Mouse (Mus musculus) stomach, embryonic 16.5 days (tissue): ENCODE data around the gene Tox2. TPM values are rescaled to one million over a fixed set of nuclear protein-coding genes. Genes with fewer than 3 reads are reported as not detected.

Experiments used
- ATAC-seq: fragments of 200-750 bp; cut with Nextera tagmentation; 2 replicates; pipeline ENCODE4 v1.8.0; 2017; ENCODE audit warnings: moderate number of reproducible peaks, moderate TSS enrichment; ENCODE audit not compliant: insufficient read depth, low FRiP score
- H3K27ac ChIP-seq: fragments of 300-500 bp; sonication (generic); 2 replicates; pipeline ENCODE4 v1.5.1; 2014; ENCODE audit warnings: low read length
- H3K27me3 ChIP-seq: fragments of 300-500 bp; sonication (generic); 2 replicates; pipeline ENCODE4 v1.6.1; 2014; ENCODE audit warnings: low read length, control low read depth, mixed read lengths; ENCODE audit not compliant: control insufficient read depth, insufficient read depth
- H3K36me3 ChIP-seq: fragments of 300-500 bp; sonication (generic); 2 replicates; pipeline ENCODE4 v1.6.1; 2014; ENCODE audit warnings: low read length; ENCODE audit not compliant: control insufficient read depth, insufficient read depth
- H3K4me1 ChIP-seq: fragments of 300-500 bp; sonication (generic); 2 replicates; pipeline ENCODE4 v1.6.1; 2014; ENCODE audit warnings: low read length, control low read depth, mixed read lengths; ENCODE audit not compliant: control insufficient read depth, insufficient read depth
- H3K4me2 ChIP-seq: fragments of 300-500 bp; sonication (generic); 2 replicates; pipeline ENCODE4 v1.6.1; 2014; ENCODE audit warnings: low read depth, low read length, mixed read lengths
- H3K4me3 ChIP-seq: fragments of 300-500 bp; sonication (generic); replicated peaks from 2 replicates; pipeline ENCODE4 v1.5.1; 2014; ENCODE audit warnings: mild to moderate bottlenecking, low read length
- H3K9ac ChIP-seq: fragments of 300-500 bp; sonication (generic); 2 replicates; pipeline ENCODE4 v1.6.1; 2014; ENCODE audit warnings: low read length
- H3K9me3 ChIP-seq: fragments of 300-500 bp; sonication (generic); replicated peaks from 2 replicates; pipeline ENCODE4 v1.6.1; 2016; ENCODE audit warnings: low read length, control low read depth; ENCODE audit not compliant: control insufficient read depth
- WGBS: fragments of 180-500 bp; shearing (Covaris S2); extraction: QIAGEN DNeasy Blood & Tissue Kit; methylation state at CpG from one replicate; pipeline ENCODE4 v1.1.7; 2014; 5-methylcytosine and 5-hydroxymethylcytosine counted together
- polyA plus RNA-seq: library from polyadenylated mRNA; unstranded; fragments of >200 nt; fragmentation: Nextera tagmentation; extraction: Ambion mirVana; gene quantifications from 2 replicates; pipeline ENCODE4 v1.2.1, GENCODE M21; 2015

Gene Tox2
- polyA plus RNA-seq, 1 experiment from 2014 or later = 4.0 TPM

DNA sequence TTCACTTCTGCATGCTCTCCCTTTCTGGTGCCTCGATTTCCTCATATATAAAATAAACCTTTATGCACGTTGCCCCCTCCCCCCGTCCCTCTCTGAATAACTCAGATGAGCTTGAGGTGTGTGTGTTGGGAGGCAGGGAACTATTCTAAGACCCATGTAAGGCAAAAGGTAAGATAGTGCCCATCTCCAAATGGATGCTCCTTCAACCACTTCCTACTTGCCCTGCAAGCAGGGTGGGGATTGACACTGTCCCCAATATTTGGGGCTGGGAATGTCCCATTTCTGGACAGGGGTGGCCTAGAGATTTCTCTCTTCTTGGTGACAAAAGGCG lies 407 bp upstream of the Tox2 start:
- Histone ChIP-seq H3K27ac (no peak overlapping the region), H3K9ac (peak overlapping the region; percentile 43; the same call in 1 of the 2 replicates), H3K4me2 (peak overlapping the region; percentile 97), H3K27me3 (peaks cover 45% of the 10 kb centered on the region), H3K4me1 (peaks cover 11% of the 10 kb centered on the region), H3K9me3 (0 out of 2 replicates have a peak, but pooled peaks cover 4% of the 10 kb centered on the region), H3K4me3 (peak overlapping the region; percentile 58), H3K36me3 (no peaks in the 10 kb centered on the region)
- ATAC-seq = no peak
- 5% methylated on average over 4 of the region's 4 CpGs for WGBS

DNA sequence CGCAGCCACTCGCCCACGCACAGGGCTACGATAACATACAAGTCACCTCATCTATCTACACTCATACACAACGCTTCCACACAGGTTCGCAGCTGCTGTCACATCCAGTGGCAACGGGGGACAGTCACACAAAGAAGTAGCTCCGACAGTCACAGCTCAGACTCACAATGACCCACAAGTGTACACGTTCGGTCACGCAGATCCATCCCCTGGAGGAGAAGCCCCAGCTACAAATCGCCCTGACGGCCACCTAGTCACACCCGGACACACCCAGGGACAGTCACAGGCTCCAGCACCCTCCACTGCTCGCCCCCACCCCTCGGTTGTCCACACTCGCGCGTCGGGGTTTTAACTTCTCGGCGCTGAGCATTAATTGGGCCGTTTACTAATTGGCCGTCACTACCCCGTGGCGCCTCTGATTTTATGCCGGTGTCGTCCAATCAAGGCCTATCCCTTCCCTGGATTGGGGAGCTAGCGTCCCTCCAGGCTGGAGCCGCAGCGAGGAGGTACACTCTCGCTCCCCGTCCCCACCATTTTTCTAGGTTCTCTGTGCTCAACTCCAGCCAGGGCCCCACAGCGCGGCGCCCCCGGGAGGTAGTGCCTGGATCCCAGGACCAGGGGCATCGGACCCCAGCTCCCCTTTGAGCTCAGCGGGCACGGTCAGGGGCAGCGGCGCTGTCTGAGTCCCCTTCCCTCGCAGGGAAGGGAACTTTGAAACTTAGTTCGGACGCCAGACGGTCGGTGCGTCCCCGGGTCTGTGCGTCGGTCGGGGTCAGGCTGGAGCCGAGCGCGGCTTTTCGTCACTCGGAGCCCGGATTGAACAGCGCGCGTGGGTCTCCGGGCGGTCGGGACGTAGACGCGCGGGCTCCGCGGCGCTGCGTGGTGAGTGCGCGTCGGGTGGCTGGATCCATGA lies 966 bp downstream of the Tox2 start:
- Histone ChIP-seq H3K36me3 (no peaks in the 10 kb centered on the region), H3K4me2 (peak overlapping the region; percentile 97), H3K4me1 (peaks cover 11% of the 10 kb centered on the region), H3K9ac (peak overlapping the region; percentile 67), H3K4me3 (peak overlapping the region; percentile 58), H3K9me3 (0 out of 2 replicates have a peak, but pooled peaks cover 6% of the 10 kb centered on the region), H3K27me3 (peaks cover 45% of the 10 kb centered on the region), H3K27ac (no peak overlapping the region)
- ATAC-seq = no peak
- under 1% methylated on average over 75 of the region's 75 CpGs for WGBS

DNA sequence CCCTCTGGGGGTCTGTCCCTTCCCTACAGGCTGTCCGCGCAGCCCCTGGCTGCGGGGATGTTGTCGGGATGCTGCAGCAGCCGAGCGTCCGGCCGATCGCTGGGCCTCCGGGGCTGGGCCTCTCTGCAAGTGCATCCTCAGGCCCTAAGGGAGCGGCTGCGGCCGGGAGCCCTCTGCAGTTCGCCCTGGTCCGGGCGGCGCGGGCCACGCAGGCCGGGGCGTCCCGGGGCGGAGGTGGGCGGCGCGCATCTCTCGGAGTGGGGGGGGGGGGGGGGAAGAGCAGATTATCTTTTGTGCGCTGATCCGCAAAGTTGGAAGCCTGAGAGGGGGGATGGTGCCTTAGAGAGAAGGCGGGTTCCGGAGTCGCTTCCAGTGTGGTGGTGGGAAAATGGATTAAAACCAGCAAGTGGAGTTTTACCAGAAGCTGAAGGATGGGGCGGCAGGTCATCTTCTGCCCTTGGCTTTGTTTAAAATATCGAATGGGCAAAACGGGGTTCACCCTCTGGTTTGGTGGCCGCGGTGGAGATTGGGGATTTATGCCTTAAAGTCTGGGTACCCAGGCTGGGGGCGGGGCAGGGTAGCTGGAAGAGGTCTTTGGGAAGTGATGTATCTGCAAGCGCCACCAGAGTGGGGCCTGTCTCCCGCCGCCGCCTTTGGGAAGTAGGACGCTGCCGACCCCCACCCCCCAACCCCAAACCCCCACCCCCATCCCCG lies 1.8 kb downstream of the Tox2 start:
- Histone ChIP-seq H3K9ac (peak overlapping the region; percentile 60), H3K9me3 (0 out of 2 replicates have a peak, but pooled peaks cover 6% of the 10 kb centered on the region), H3K36me3 (no peaks in the 10 kb centered on the region), H3K27ac (no peak overlapping the region), H3K4me3 (peak overlapping the region; percentile 58), H3K27me3 (peaks cover 45% of the 10 kb centered on the region), H3K4me1 (peaks cover 11% of the 10 kb centered on the region), H3K4me2 (peak overlapping the region; percentile 97)
- under 1% methylated on average over 41 of the region's 45 CpGs for WGBS
- ATAC-seq = no peak

DNA sequence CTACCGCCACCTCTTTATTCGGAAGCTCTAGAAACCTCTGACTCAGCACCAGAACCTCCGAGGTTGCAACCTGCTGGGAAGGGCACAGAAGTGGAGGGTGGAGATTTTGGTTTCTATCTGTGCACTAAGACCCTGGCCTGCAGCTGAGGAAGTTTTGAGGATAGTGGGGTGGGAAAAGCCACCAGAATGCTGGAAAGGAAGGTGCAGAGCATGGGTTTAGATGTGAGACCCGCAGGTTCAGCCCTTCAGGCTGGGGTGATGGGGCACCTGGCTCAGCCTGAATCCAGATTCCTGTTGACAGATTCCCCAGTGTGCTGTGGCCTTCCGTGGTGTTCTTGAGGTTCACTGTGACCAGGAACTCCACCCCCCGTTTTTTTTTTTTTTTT lies 2.3 kb downstream of the Tox2 start:
- Histone ChIP-seq H3K9ac (no peak overlapping the region), H3K27ac (no peak overlapping the region), H3K9me3 (0 out of 2 replicates have a peak, but pooled peaks cover 6% of the 10 kb centered on the region), H3K4me1 (peaks cover 11% of the 10 kb centered on the region), H3K4me3 (no peak overlapping the region; the same call in 1 of the 2 replicates), H3K27me3 (peaks cover 42% of the 10 kb centered on the region), H3K4me2 (peak overlapping the region; percentile 97; the same call in 1 of the 2 replicates), H3K36me3 (no peaks in the 10 kb centered on the region)
- WGBS = 5% methylated on average over 6 of the region's 6 CpGs
- ATAC-seq = no peak

DNA sequence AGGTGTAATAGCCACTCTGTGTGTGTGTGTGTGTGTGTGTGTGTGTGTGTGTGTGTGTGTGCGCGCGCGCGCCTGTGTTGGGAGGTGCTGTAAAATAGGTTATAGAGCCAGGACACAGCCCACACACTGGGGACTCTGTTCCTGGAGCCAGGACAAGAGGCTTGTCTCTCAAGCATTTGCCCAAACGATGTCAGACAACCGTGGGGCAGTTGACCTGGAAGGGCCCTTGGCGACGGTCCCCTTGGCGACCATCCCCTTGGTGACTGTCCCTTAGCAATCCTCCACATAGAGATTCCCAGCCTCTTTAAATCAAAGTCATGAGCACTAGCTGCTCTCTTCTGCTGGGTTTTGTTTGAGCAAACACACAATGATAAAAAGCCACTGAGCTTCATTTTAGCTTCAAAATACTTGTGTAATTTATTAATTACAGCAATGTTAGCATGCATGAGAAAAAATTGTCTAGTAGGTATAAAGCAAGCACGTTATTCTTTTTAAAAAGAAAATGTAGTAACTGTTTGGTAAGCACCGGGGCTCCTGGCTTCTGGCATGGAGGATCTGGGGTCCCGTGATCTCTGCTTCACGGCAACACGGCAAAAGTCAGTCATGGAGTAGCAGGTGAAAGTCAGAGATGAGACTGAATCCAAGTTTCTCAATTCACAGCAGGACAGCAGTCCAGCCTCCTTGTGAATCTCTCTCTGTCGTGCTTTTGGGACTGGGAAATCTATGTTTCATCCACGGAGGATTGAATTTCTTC lies 3.0 kb downstream of the Tox2 start:
- no peaks in the 10 kb centered on the region for H3K36me3 ChIP-seq
- H3K9me3 ChIP-seq = 0 out of 2 replicates have a peak, but pooled peaks cover 6% of the 10 kb centered on the region
- H3K4me2 ChIP-seq = no peak overlapping the region
- H3K9ac ChIP-seq = no peak overlapping the region
- WGBS = 49% methylated on average over 17 of the region's 17 CpGs
- no peak for ATAC-seq
- no peak overlapping the region for H3K4me3 ChIP-seq
- H3K4me1 ChIP-seq = peaks cover 11% of the 10 kb centered on the region
- H3K27me3 ChIP-seq = peaks cover 41% of the 10 kb centered on the region
- H3K27ac ChIP-seq = no peak overlapping the region

DNA sequence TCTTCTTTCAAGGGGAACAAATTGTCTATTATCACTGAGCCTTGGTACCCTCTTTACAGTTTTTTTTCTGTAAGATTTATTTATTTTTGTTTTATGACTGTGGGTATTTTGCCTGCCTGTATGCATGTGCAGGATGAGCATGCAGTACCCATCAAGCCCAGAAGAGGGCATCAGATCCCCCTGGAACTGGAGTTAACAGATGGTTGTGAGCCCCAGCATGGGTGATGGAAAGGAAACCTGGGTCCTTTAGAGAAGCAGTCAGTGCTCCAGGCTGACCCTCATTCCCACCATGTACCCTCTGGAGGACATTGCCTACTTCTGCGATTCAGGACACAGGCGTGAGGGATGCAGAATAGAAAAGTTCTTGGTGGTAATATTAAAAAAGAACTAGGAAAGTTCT lies 4.4 kb downstream of the Tox2 start:
- H3K4me2 ChIP-seq = no peak overlapping the region
- no peak overlapping the region for H3K4me3 ChIP-seq
- H3K4me1 ChIP-seq = peaks cover 11% of the 10 kb centered on the region
- no peak for ATAC-seq
- no peak overlapping the region for H3K27ac ChIP-seq
- H3K27me3 ChIP-seq = peaks cover 39% of the 10 kb centered on the region
- H3K9ac ChIP-seq = no peak overlapping the region
- no peaks in the 10 kb centered on the region for H3K36me3 ChIP-seq
- H3K9me3 ChIP-seq = 0 out of 2 replicates have a peak, but pooled peaks cover 6% of the 10 kb centered on the region
- WGBS = 93% methylated on average over 2 of the region's 2 CpGs

DNA sequence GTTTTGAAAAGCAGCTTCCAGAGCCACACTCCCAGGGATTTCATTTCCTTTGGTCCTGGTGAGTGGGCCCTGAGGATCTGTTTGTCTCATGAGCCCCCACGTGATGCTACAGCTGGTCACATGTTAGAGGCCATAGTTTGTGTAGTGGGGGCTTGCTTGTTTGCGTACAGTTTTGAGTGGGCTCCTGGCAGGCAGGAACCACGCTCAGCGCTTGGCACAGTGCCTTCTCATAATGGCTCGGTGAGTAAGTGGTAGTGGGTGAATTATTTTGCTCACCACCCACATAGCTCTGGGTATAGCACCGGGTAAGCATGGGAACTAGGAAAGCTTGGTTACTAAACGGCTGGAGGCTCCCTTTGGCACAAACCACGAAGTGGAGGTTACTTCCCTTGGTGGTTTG lies 6.2 kb downstream of the Tox2 start:
- ATAC-seq = no peak
- WGBS = 65% methylated on average over 8 of the region's 8 CpGs
- no peak overlapping the region for H3K9ac ChIP-seq
- no peak overlapping the region for H3K27ac ChIP-seq
- H3K4me2 ChIP-seq = no peak overlapping the region
- H3K4me1 ChIP-seq = peaks cover 3% of the 10 kb centered on the region; the same call in 1 of the 2 replicates
- H3K4me3 ChIP-seq = no peak overlapping the region
- H3K9me3 ChIP-seq = 0 out of 2 replicates have a peak, but pooled peaks cover 6% of the 10 kb centered on the region
- H3K27me3 ChIP-seq = peaks cover 27% of the 10 kb centered on the region
- no peaks in the 10 kb centered on the region for H3K36me3 ChIP-seq

DNA sequence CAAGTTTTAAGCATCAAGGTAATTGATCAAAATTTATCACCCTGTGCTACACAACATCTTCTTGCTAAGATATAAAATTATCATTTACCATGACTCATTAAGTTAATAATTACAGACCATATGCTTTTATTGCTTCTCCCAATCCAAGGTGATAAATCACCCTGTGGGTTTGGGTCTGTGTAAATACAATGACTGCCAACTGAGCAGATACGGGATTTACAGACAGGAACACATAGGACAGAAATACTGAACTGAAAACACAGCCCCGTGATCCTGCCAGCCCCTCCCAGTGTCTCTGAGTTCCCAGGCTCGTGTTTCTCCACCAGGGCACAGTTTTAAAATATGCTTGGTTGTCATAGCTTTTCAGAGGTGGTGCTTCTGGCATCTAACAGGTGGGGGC lies 10.2 kb downstream of the Tox2 start:
- ATAC-seq = no peak
- Histone ChIP-seq H3K9me3 (no peaks in the 10 kb centered on the region), H3K36me3 (no peaks in the 10 kb centered on the region), H3K4me3 (no peak overlapping the region), H3K4me1 (no peaks in the 10 kb centered on the region), H3K4me2 (no peak overlapping the region), H3K27me3 (no peaks in the 10 kb centered on the region), H3K27ac (no peak overlapping the region), H3K9ac (no peak overlapping the region)
- 11% methylated on average over 3 of the region's 3 CpGs for WGBS
